Mouse (Mus musculus): ENCODE measurements around the gene Ak4.

Ak4 gene

GRCm38 (mm10) chr4:101459358-101459757, 40.3 kb downstream of the Ak4 start:
- DNase-seq (ENCODE audit: low read depth, low spot score), result no peak

DNA sequence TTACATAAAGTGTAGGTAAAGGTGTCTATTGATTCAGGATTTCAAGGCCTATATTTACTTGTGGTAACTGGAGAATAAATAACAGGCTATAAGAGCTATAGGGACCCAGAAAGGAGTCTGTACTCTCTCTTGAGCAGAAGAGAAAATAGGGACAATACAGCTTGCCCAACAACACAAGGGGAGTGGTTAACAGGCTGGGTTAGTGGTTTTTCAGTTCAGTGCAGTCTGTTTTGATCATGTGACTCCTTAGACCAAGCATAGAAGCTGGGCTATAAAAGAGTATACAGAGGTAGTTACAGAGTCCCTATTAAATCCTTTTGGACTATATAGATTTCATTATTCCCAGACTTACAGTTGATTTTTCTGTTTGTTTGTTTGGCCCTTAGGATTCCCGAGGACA, 41.0 kb downstream of the Ak4 start:
- no peak for DNase-seq (ENCODE audit: low read depth, low spot score)

- DNase-seq (ENCODE audit: low read depth, low spot score), result no peak
Observed at GRCm38 (mm10) chr4:101462065-101462464, 43.0 kb downstream of the Ak4 start.

DNA sequence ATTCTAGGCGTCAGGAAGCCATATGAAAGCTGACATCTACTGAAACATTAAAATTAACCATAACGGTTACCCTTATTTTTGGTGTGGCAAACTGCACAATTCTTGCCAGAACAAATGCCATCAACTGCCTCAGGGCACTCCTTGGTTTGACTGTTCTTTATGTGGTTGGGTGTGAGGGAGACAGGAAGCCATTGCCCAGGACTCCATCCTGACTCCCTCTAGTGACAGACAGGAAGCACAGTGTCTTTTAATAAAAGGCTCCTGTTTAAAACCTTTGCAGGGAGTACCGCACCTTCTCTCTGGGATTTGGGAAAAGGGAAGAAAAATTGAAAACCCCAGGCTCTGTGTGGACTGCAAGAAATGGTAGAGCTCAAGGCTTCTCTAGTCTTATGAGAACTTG, 47.2 kb downstream of the Ak4 start:
- DNase-seq (ENCODE audit: low read depth, low spot score), result peak; percentile 1

DNA sequence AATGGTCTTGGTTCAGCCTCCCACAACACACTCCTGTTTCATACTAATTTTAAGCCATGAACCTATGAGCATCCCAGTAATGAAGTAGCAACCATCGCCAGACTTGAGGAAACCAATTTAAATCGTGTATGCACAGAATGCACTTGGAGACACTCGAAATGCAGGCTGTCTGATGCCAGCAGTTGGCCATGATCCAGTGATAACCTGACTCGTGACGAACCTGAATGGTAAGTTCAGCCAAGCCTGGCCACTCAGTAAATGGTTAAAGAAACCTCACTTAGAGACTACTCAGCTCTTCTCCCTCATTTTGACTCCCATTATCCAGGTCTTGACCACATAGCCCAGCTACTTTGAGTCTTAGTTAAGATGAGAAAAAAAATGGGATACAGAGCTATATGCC, 50.2 kb downstream of the Ak4 start:
- DNase-seq (ENCODE audit: low read depth, low spot score), result no peak

- DNase-seq (ENCODE audit: low read depth, low spot score), result no peak
Observed at GRCm38 (mm10) chr4:101470543-101470942, 51.5 kb downstream of the Ak4 start.

DNA sequence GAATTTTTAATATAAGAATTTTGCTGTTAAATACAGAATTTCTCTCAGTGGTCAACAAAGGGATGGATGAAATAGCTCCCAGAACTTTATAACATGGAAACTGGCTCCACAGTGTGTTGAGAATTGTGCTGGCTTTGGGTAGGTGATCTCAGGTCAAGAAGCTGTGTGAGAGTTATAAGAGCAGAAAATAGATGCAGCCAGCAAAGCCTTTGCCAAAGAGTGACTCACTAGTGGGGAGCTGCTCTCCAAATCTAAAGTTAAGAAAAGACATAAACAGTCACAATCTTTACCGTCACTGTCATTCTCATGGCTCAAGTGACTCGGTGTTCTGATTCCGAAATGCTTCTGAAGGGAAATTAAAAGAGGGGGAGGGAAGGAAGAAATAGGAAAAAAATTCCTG, 53.7 kb downstream of the Ak4 start:
- no peak for DNase-seq (ENCODE audit: low read depth, low spot score)

DNA sequence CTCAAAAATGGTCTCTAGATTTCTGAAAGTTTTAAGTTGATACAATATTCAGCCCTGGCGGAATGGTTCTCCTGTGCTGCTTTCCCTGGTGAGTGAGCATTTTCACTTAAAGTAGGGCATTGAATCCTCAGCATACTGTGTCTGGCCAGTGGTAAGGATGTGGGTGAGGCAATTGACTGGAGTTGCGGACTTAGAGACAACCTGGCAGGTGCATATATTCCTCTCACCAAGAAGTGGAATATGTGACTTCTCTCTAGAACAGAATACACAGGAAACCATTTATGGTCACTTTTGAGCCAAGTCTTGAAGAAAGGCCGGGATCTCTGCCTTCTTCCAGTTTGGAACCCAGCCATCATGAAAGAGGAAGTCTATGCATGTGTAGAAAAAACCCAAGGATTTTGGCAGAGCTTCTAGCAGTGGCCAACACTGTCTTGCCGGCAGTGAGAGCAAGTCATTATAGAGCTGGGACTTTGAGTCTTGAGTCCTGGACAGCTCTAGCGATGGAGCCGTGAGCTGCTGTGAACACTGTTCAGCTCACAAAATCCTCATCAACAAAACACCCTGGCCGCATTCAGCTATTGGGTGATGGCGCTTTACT, 71.3 kb downstream of the Ak4 start:
- DNase-seq (ENCODE audit: low read depth, low spot score), result no peak

GRCm38 (mm10) chr4:101491704-101492103, 72.6 kb downstream of the Ak4 start:
- DNase-seq (ENCODE audit: low read depth, low spot score), result no peak

GRCm38 (mm10) chr4:101493611-101494197, 74.6 kb downstream of the Ak4 start:
- no peak for DNase-seq (ENCODE audit: low read depth, low spot score)

DNA sequence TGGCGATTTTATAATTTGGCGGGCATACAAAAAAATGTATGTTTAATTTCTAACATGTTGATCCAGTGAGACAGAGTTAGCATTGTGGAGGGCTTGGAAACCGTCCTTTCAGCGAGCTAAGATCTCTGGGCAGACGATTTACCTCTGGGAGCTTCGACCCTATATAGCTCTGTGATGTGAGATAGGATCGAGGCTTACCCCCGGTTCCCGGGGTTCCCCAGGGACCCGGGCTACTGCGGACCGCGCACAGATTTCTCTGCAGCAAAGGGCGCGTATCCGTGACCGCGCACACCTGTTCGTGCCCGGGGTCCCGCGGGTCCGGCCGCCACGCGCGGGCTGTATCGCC, 77.1 kb downstream of the Ak4 start:
- no peak for DNase-seq (ENCODE audit: low read depth, low spot score)

DNA sequence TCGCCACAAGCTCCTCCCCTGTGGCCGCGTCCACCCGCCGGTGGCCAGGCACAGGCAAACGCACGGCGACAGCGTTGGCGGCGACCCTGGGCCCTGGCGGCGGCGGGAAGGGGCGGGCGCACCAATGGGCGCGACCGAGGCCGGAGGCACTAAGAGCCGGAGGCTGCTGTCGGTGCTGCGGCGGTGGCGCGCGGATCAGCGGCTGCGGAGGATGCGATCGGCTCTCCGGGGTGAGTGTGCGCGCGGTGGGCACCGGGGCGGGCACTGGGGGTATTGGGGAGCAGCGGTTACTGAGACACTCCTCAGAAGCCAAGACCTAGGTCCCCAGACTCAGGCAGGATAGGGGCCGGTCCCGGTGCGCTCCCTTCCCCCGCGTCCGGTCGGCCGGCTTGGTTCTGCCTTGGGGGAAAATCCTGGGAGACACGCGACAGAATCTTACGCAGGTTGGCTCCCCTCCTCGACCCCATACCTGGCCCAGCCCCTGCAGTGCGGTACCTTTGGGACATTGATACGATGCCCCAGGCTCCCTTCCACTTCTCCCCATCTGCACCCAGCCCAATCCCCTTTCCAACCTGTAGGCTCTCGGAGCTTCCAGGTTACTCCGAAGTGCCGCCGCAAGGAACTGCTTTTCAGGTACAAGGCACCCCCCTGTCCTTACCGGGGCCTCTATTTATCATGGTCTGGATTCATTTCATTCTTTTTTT, 77.6 kb downstream of the Ak4 start, which contains the start of gene Dnajc6:
Gene Dnajc6, plus strand, starts transcription at position 115 of the 704 bp plus-strand sequence.
- DNase-seq (ENCODE audit: low read depth, low spot score), result no peak

GRCm38 (mm10) chr4:101497336-101497735, 78.3 kb downstream of the Ak4 start:
- DNase-seq (ENCODE audit: low read depth, low spot score), result no peak

- no peak for DNase-seq (ENCODE audit: low read depth, low spot score)
Observed at GRCm38 (mm10) chr4:101504470-101505007, 85.5 kb downstream of the Ak4 start.

- no peak for DNase-seq (ENCODE audit: low read depth, low spot score)
Observed at GRCm38 (mm10) chr4:101505966-101506365, 86.9 kb downstream of the Ak4 start.

GRCm38 (mm10) chr4:101506372-101506771, 87.3 kb downstream of the Ak4 start:
- no peak for DNase-seq (ENCODE audit: low read depth, low spot score)

DNA sequence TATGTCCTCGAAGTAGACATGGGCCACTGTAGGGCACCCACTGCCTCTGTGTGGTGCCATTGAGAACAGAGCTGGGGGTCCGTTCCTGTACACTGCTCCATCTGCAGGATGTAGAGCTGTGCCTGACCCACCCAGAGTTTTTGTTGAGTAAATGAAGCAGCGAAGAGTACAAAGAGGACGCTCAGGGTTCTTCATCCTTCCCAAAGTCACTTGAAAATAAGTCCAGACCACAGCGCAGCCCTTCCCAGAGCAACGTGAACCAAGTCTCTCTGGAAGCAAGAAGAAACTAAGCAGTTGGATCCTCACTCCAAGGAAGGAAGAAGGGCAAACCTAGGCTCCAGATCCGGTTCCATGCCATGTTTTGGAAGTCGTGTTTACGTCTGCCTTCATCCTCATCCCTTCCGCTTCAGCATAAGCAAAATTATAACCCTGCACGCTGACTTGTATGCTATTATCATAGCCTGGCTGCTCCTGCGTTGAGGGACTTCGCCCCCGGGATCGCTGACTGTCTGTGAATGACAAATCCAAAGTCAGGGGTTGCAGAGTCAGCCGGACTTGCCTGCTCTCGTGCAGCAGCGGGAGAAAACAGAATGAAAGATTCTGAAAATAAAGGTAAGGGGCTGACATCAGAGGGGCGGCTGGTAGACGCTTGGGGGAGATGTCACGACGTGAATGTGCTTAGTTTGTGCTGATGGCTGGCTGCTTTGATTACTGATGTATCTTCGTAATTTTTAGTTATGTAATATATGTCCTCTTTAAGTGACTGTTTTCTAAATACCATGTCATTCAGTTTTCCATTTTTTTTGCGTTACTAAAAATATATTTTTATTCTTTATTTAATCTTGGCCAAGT, 88.7 kb downstream of the Ak4 start:
- DNase-seq (ENCODE audit: low read depth, low spot score), result peak; percentile 61

DNA sequence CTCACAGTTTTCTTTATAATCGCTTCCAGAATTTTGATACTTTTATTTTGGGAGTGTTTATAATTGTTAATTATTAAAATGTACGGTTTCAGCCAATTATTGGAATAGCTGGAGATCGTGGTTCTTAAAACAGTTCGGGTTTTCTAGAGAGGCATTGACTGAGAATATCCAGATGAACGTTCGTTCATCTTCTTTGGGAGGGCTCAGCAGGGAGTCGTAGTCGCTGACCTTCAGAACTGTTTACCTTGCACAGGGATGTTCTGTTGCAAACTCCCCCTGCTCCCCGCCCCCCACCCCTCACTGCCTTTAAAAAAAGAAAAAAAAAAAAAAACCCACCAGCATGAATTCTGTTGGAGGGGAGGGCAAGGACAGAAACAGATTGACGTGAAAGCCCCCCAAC, 89.4 kb downstream of the Ak4 start:
- DNase-seq (ENCODE audit: low read depth, low spot score), result no peak

DNA sequence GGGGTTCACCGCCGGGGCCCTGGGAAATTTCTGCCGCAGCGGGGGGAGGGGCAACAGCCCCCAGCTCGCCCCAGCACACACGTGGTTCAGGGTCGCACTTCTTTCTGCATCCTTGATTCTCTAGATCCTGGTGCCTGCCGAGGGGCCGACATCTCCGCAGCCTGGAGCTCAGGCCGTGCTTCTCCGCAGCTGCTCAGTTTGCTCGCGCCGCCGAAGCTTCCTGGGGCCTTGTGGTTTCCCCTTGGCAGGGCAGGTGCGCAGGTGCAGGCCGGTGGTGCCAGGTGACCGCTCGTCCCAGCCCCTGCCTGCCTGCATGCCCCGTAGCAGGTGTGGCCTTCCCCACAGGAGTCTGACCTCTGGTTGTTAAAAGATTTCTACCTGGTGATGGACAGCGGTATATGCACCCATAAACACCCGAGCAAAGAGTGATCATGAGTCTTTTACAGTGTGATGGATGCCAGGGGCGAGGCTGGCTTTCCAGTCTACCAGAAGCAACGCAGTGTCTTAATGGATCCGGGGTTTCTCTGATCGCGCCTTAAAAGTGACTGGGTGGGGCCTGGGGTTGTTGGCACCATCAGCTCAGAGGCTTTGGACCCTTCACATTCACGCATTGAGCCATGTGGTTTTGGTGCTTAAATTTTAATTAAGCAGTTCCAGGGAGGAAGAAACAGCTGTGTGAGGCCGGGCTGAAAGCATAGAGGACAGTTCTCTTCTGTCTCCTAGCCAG, 89.9 kb downstream of the Ak4 start:
- no peak for DNase-seq (ENCODE audit: low read depth, low spot score)

- DNase-seq (ENCODE audit: low read depth, low spot score), result no peak
Observed at GRCm38 (mm10) chr4:101510111-101510903, 91.2 kb downstream of the Ak4 start.

DNA sequence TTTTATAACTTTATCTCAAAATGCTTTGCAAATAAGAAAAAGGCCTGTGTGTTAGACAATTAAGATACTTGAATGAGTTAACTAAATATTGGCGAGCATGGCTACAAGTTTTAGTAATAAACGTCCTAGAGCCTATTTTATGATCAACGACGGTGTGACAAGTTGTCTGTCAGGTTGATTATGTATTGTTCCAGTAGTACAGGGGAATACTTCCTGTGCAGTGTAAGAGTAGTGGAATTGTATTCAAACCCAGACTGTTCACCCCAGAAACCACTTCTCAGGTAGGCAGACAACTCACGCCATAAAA, 91.8 kb downstream of the Ak4 start:
- no peak for DNase-seq (ENCODE audit: low read depth, low spot score)
